Mouse (Mus musculus): Measurements from ENCODE around the gene Gm10959.
A peak's percentile ranks its signal among the peaks of the same experiment; 100 is the strongest.

DNA sequence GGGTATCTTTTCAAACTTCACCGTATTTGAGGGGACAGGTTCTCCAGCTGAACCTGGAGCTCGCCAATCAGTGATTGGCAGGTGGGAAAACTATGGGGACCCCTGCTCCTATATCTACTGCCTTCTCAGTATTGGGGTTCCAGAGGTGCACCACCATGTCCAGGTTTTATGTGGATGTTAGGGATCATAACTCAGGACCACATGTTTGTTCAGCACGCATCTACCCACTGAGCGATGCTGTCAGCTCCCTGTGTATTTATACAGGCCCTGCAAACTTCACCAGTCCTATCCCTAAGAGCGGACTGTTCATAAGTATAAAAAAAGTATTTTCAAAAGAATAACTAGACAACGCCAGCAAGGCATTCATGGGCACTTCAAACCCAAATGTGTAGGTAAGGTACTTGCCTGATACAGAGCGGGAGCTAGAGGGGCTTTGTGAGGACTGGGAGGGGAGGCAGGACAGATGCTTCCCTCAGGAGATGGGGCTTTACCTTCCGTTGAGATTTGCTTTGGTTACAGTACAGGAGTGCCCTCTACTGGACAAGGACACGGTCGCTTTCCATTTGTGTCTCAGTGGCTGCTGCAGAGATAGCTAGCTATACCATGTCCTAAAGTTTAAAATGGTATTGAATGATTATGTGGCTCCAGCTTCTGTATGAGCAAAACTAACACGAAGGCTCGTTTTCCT is 15.3 kb downstream of the Gm10959 start:
- peak; percentile 90 for TF ChIP-seq CTCF (conservative IDR thresholded peaks at IDR 0.05; ENCODE audit: insufficient read depth, insufficient read length, low read depth, low read length)
- TF ChIP-seq POLR2A (IDR thresholded peaks at IDR 0.05; ENCODE audit: low read depth, low read length): no peak
